Mouse (Mus musculus) skeletal muscle tissue, adult 2 months (tissue): ENCODE measurements around the gene Gm49369.
"Not testable (repeated sequence)": the region's sequence is repeated elsewhere in the genome, so short reads cannot be mapped to it uniquely, and the experiment has no call there.

Experiments
- DNase-seq: peaks from one replicate; pipeline ENCODE4 v3.0.0-alpha.2; 2012; ENCODE audit warnings: low read depth, low spot score

Gene Gm49369

DNA sequence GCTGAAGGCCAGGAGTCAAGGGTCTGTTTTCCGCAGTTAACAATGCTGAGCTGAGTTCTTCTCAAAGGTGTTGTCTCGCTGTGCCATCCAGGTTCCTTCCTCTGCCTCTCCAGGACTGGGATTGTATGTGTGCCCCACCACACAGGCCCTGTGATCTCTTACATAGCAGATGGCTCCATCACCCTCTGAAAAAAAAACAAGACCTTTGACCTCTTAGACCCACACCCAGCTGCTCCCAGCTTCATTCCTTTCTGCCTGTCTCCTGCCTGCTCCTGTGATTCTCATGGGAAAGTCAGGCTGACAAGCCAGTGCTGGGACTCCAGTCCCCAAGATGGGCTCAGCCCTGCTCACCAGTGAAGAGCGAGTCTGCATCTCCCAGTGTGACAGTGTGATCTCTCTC lies 54.0 kb downstream of the Gm49369 start:
- no peak for DNase-seq

DNA sequence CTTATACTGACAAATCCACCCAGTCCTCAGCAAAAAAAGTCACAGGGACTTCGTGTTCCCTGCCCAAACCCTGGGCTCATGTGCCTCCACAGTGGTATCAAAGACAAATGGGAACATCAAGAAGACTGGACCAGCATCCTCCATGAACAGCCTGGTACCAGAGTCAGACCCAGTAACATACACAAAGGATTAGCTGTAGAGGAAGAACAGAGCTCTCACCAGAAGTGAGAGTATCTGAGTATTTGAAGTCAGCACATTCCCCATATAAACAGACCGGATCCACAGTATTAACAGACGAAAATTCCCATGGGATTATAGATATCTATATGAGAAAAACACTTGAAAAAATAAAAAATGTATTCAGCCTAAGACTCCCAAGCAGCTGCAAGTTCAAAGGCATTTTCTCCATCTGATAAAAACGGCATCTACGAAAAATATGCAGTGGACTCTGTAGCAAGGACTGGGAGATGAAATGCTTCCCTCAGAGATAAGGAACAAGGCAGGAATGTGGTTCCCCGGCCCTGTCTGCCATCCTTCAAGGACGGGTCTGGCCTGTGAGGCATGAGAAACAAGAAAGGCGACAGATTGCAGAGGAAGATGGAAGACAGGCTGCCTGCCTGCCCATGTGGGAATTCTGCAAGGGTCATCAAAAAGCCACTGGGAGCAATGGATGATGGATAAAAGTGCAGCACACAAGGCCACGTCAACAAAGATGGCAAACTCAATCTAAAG lies 55.6 kb downstream of the Gm49369 start:
- DNase-seq, result no peak

- DNase-seq, result no peak
These were observed 58.9 kb downstream of the Gm49369 start for GRCm38 (mm10) chr7:142323396-142324117.

GRCm38 (mm10) chr7:142322641-142323040 lies 59.8 kb downstream of the Gm49369 start:
- DNase-seq, result no peak

GRCm38 (mm10) chr7:142321637-142322306 lies 60.7 kb downstream of the Gm49369 start:
- DNase-seq, result not testable (repeated sequence)
